Mouse (Mus musculus) midbrain, postnatal 0 days (tissue): ENCODE measurements at regions not wholly inside any gene's neighbourhood (a gene's known extent, or its start where the extent isn't known, plus 50 kb on each side); places are given as distances from the start of the nearest gene placed in this dataset.
A peak's percentile ranks its signal among the peaks of the same experiment; 100 is the strongest.

ENCODE experiments used
- ATAC-seq: fragments of 200-750 bp; cut with Nextera tagmentation; 2 replicates; pipeline ENCODE4 v1.8.0; 2017; ENCODE audit warnings: moderate number of reproducible peaks, mild to moderate bottlenecking, moderate TSS enrichment, moderate library complexity; ENCODE audit not compliant: low FRiP score
- DNase-seq: peaks from one replicate; pipeline ENCODE4 v3.0.0-alpha.2; 2015; ENCODE audit warnings: low spot score
- H3K27ac ChIP-seq: fragments of 300-500 bp; sonication (generic); 2 replicates; pipeline ENCODE4 v1.5.1; 2014; ENCODE audit warnings: low read depth, mild to moderate bottlenecking, low read length, mixed read lengths
- H3K27me3 ChIP-seq: fragments of 300-500 bp; sonication (generic); 2 replicates; pipeline ENCODE4 v1.6.1; 2014; ENCODE audit warnings: low read length, control low read depth, mixed read lengths; ENCODE audit not compliant: insufficient read depth
- H3K36me3 ChIP-seq: fragments of 300-500 bp; sonication (generic); 2 replicates; pipeline ENCODE4 v1.6.1; 2014; ENCODE audit warnings: low read length, control low read depth, mixed read lengths; ENCODE audit not compliant: insufficient read depth
- H3K4me1 ChIP-seq: fragments of 300-500 bp; sonication (generic); 2 replicates; pipeline ENCODE4 v1.6.1; 2014; ENCODE audit warnings: mild to moderate bottlenecking, control low read depth, antibody characterized with exemption, low read length, mixed read lengths; ENCODE audit not compliant: insufficient read depth
- H3K4me2 ChIP-seq: fragments of 300-500 bp; sonication (generic); 2 replicates; pipeline ENCODE4 v1.6.1; 2014; ENCODE audit warnings: low read depth, mild to moderate bottlenecking, low read length, mixed read lengths; ENCODE audit not compliant: poor library complexity, severe bottlenecking
- H3K4me3 ChIP-seq: fragments of 300-500 bp; sonication (generic); 2 replicates; pipeline ENCODE4 v1.5.1; 2014; ENCODE audit warnings: low read depth, mild to moderate bottlenecking, low read length, moderate library complexity
- H3K9ac ChIP-seq: fragments of 300-500 bp; sonication (generic); replicated peaks from 2 replicates; pipeline ENCODE4 v1.6.1; 2014; ENCODE audit warnings: mild to moderate bottlenecking, low read length, moderate library complexity, mixed read lengths; ENCODE audit not compliant: poor library complexity, severe bottlenecking
- H3K9me3 ChIP-seq: fragments of 300-500 bp; sonication (generic); 2 replicates; pipeline ENCODE4 v1.6.1; 2016; ENCODE audit warnings: low read length, control low read depth
- CTCF ChIP-seq: IDR thresholded peaks from 2 replicates; pipeline ENCODE4 v1.5.1; 2016; ENCODE audit warnings: antibody characterized with exemption, mild to moderate bottlenecking
- WGBS: fragments of 180-500 bp; shearing (Covaris S2); extraction: QIAGEN DNeasy Blood & Tissue Kit; methylation state at CpG from one replicate; pipeline ENCODE4 v1.1.7; 2014; 5-methylcytosine and 5-hydroxymethylcytosine counted together

- WGBS: 94% methylated on average over 1 of the region's 1 CpGs
- H3K9me3 ChIP-seq: 0 out of 2 replicates have a peak, but pooled peaks cover 5% of the 10 kb centered on the region
- no peak overlapping the region for H3K4me2 ChIP-seq
- no peak for ATAC-seq
- H3K27ac ChIP-seq: no peak overlapping the region
- H3K4me1 ChIP-seq: no peaks in the 10 kb centered on the region
- H3K9ac ChIP-seq: no peak overlapping the region
- no peaks in the 10 kb centered on the region for H3K27me3 ChIP-seq
- no peaks in the 10 kb centered on the region for H3K36me3 ChIP-seq
- DNase-seq: no peak
- no peak for TF ChIP-seq CTCF
- no peak overlapping the region for H3K4me3 ChIP-seq
These were observed 174.5 kb downstream of the Lpin1 start for GRCm38 (mm10) chr12:16436255-16436654.

DNA sequence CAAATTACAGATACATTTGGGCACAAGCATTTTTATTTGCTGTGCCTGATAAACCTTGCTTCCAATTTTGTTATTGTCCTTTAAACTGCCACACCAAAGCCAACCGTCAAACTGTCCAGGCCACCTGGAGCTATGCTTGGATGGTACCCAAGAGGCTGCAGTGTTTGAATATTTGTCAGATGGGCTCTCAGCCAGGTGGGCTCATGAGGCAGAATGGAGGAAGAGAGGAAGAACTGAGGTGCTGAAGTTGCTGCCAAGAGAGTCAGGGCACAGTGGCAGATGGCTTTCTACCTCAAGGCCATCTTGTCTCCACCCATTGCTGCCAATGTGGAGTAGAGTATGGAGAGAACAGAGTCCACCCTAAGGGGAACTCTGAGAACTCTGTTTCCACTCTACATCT lies 176.0 kb downstream of the Lpin1 start:
- no peaks in the 10 kb centered on the region for H3K36me3 ChIP-seq
- no peak overlapping the region for H3K27ac ChIP-seq

DNA sequence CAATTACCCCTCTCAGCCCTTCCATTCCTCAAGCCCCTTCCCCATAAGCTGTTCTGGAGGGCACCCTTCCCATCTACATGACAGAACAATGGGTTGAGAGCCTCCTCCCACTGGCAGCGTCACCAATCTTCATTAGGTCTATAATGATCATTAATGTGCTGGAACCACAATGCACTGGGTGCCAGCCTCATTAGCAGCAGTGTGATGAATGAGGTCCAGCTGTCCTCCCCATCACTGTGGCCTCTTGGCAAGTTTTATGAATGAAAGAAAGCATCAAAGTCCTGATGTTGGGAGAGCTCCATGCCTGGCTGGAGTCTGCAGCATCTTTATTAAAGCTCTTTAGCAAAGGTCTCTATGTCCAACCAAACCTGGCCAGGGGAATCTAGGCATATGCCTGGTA lies 176.5 kb downstream of the Lpin1 start:
- Histone ChIP-seq H3K4me1 (no peaks in the 10 kb centered on the region), H3K4me3 (no peak overlapping the region), H3K9me3 (no peaks in the 10 kb centered on the region), H3K36me3 (no peaks in the 10 kb centered on the region), H3K4me2 (no peak overlapping the region), H3K27me3 (no peaks in the 10 kb centered on the region), H3K27ac (no peak overlapping the region), H3K9ac (no peak overlapping the region)
- peak; percentile 75 for DNase-seq
- WGBS: 50% methylated on average over 1 of the region's 1 CpGs
- TF ChIP-seq CTCF: no peak
- ATAC-seq: peak; percentile 23; the same call in 1 of the 2 replicates

More for the DNA sequence above, 176.0 kb downstream of the Lpin1 start:
- H3K27me3 ChIP-seq: no peaks in the 10 kb centered on the region
- no peak overlapping the region for H3K4me3 ChIP-seq
- H3K4me2 ChIP-seq: no peak overlapping the region
- no peak for TF ChIP-seq CTCF
- 58% methylated on average over 1 of the region's 1 CpGs for WGBS
- no peaks in the 10 kb centered on the region for H3K9me3 ChIP-seq
- DNase-seq (peak; percentile 75), ATAC-seq (no peak; the same call in 1 of the 2 replicates)
- no peak overlapping the region for H3K9ac ChIP-seq
- H3K4me1 ChIP-seq: no peaks in the 10 kb centered on the region

GRCm38 (mm10) chr12:16425980-16426379 lies 184.8 kb downstream of the Lpin1 start:
- Histone ChIP-seq H3K9me3 (no peaks in the 10 kb centered on the region), H3K36me3 (no peaks in the 10 kb centered on the region)
- ATAC-seq: no peak

GRCm38 (mm10) chr12:16424526-16424925 lies 186.2 kb downstream of the Lpin1 start:
- Histone ChIP-seq H3K27ac (no peak overlapping the region), H3K9ac (no peak overlapping the region), H3K27me3 (no peaks in the 10 kb centered on the region), H3K36me3 (no peaks in the 10 kb centered on the region), H3K4me1 (no peaks in the 10 kb centered on the region), H3K4me2 (no peak overlapping the region), H3K9me3 (no peaks in the 10 kb centered on the region), H3K4me3 (no peak overlapping the region)
- TF ChIP-seq CTCF: no peak
- DNase-seq (no peak), ATAC-seq (no peak)
- WGBS: 93% methylated on average over 4 of the region's 4 CpGs

More at GRCm38 (mm10) chr12:16425980-16426379, 184.8 kb downstream of the Lpin1 start:
- DNase-seq: no peak
- H3K4me3 ChIP-seq: no peak overlapping the region
- no peak for TF ChIP-seq CTCF
- no peaks in the 10 kb centered on the region for H3K4me1 ChIP-seq
- H3K27ac ChIP-seq: no peak overlapping the region
- no peak overlapping the region for H3K4me2 ChIP-seq
- no peaks in the 10 kb centered on the region for H3K27me3 ChIP-seq
- 91% methylated on average over 5 of the region's 5 CpGs for WGBS
- H3K9ac ChIP-seq: no peak overlapping the region

GRCm38 (mm10) chr12:16395720-16396119 lies 215.0 kb downstream of the Lpin1 start:
- ATAC-seq: no peak

More at GRCm38 (mm10) chr12:16395720-16396119, 215.0 kb downstream of the Lpin1 start:
- Histone ChIP-seq H3K4me3 (no peak overlapping the region), H3K9me3 (no peaks in the 10 kb centered on the region), H3K27ac (no peak overlapping the region), H3K9ac (no peak overlapping the region), H3K4me2 (no peak overlapping the region), H3K36me3 (no peaks in the 10 kb centered on the region), H3K4me1 (no peaks in the 10 kb centered on the region), H3K27me3 (no peaks in the 10 kb centered on the region)
- WGBS: 70% methylated on average over 2 of the region's 2 CpGs
- TF ChIP-seq CTCF: no peak
- DNase-seq: peak; percentile 5
